Mouse (Mus musculus): ENCODE results near the gene 1700057G04Rik. TPM values are rescaled to one million over a fixed set of nuclear protein-coding genes. Genes with fewer than 3 reads are reported as not detected.

Gene 1700057G04Rik
- polyA plus RNA-seq, 1 experiment from 2014 or later, result not detected

- ATAC-seq (replicated peaks; ENCODE audit: low FRiP score), result no peak
- Histone ChIP-seq H3K9me3 (ENCODE audit: control insufficient read depth, low read length) (no peaks in the 10 kb centered on the region), H3K4me3 (ENCODE audit: low read depth, low read length) (no peak overlapping the region), H3K36me3 (ENCODE audit: control insufficient read depth, insufficient read depth, low read length) (no peaks in the 10 kb centered on the region), H3K4me1 (replicated peaks; ENCODE audit: control insufficient read depth, insufficient read depth, low read length) (no peaks in the 10 kb centered on the region; the same call in 1 of the 2 replicates), H3K27me3 (replicated peaks; ENCODE audit: control insufficient read depth, insufficient read depth, low read length) (no peaks in the 10 kb centered on the region), H3K27ac (ENCODE audit: low read depth, low read length) (no peak overlapping the region), H3K4me2 (no peak overlapping the region), H3K9ac (ENCODE audit: low read depth, low read length) (no peak overlapping the region)
- no peak for DNase-seq (ENCODE audit: low spot score)
- 86% methylated on average over 4 of the region's 4 CpGs for WGBS
Measured at GRCm38 (mm10) chr9:92326813-92327212, 17.6 kb downstream of the 1700057G04Rik start.

- Histone ChIP-seq H3K27ac (ENCODE audit: low read depth, low read length) (no peak overlapping the region), H3K9ac (ENCODE audit: low read depth, low read length) (no peak overlapping the region), H3K9me3 (ENCODE audit: control insufficient read depth, low read length) (no peaks in the 10 kb centered on the region), H3K27me3 (replicated peaks; ENCODE audit: control insufficient read depth, insufficient read depth, low read length) (no peaks in the 10 kb centered on the region), H3K4me2 (no peak overlapping the region), H3K4me3 (ENCODE audit: low read depth, low read length) (no peak overlapping the region), H3K36me3 (ENCODE audit: control insufficient read depth, insufficient read depth, low read length) (no peaks in the 10 kb centered on the region), H3K4me1 (replicated peaks; ENCODE audit: control insufficient read depth, insufficient read depth, low read length) (no peaks in the 10 kb centered on the region)
- WGBS, result 87% methylated on average over 4 of the region's 4 CpGs
- DNase-seq (ENCODE audit: low spot score) (no peak), ATAC-seq (replicated peaks; ENCODE audit: low FRiP score) (no peak)
Measured at GRCm38 (mm10) chr9:92331383-92331782, 22.2 kb downstream of the 1700057G04Rik start.

- Histone ChIP-seq H3K4me3 (ENCODE audit: low read depth, low read length) (no peak overlapping the region), H3K9ac (ENCODE audit: low read depth, low read length) (no peak overlapping the region), H3K27ac (ENCODE audit: low read depth, low read length) (no peak overlapping the region), H3K4me2 (no peak overlapping the region), H3K36me3 (ENCODE audit: control insufficient read depth, insufficient read depth, low read length) (no peaks in the 10 kb centered on the region), H3K4me1 (replicated peaks; ENCODE audit: control insufficient read depth, insufficient read depth, low read length) (no peaks in the 10 kb centered on the region), H3K9me3 (ENCODE audit: control insufficient read depth, low read length) (no peaks in the 10 kb centered on the region), H3K27me3 (replicated peaks; ENCODE audit: control insufficient read depth, insufficient read depth, low read length) (no peaks in the 10 kb centered on the region)
- no peak for DNase-seq (ENCODE audit: low spot score)
- WGBS, result 85% methylated on average over 10 of the region's 10 CpGs
- ATAC-seq (replicated peaks; ENCODE audit: low FRiP score), result peak; percentile 19; the same call in 1 of the 2 replicates
Measured at GRCm38 (mm10) chr9:92334845-92335244, 25.7 kb downstream of the 1700057G04Rik start.

- Histone ChIP-seq H3K36me3 (ENCODE audit: control insufficient read depth, insufficient read depth, low read length) (no peaks in the 10 kb centered on the region), H3K4me2 (no peak overlapping the region), H3K4me3 (ENCODE audit: low read depth, low read length) (no peak overlapping the region), H3K9me3 (ENCODE audit: control insufficient read depth, low read length) (no peaks in the 10 kb centered on the region), H3K9ac (ENCODE audit: low read depth, low read length) (no peak overlapping the region), H3K27ac (ENCODE audit: low read depth, low read length) (no peak overlapping the region), H3K4me1 (replicated peaks; ENCODE audit: control insufficient read depth, insufficient read depth, low read length) (no peaks in the 10 kb centered on the region), H3K27me3 (replicated peaks; ENCODE audit: control insufficient read depth, insufficient read depth, low read length) (no peaks in the 10 kb centered on the region)
- ATAC-seq (replicated peaks; ENCODE audit: low FRiP score) (no peak), DNase-seq (ENCODE audit: low spot score) (no peak)
- 74% methylated on average over 6 of the region's 6 CpGs for WGBS
Measured at GRCm38 (mm10) chr9:92335277-92335818, 26.2 kb downstream of the 1700057G04Rik start.

GRCm38 (mm10) chr9:92337063-92337462, 27.9 kb downstream of the 1700057G04Rik start:
- ATAC-seq (replicated peaks; ENCODE audit: low FRiP score) (no peak), DNase-seq (ENCODE audit: low spot score) (no peak)
- no peaks in the 10 kb centered on the region for H3K27me3 ChIP-seq (replicated peaks; ENCODE audit: control insufficient read depth, insufficient read depth, low read length)
- no peaks in the 10 kb centered on the region for H3K36me3 ChIP-seq (ENCODE audit: control insufficient read depth, insufficient read depth, low read length)
- WGBS, result 73% methylated on average over 1 of the region's 1 CpGs
- H3K9me3 ChIP-seq (ENCODE audit: control insufficient read depth, low read length), result no peaks in the 10 kb centered on the region
- no peak overlapping the region for H3K4me3 ChIP-seq (ENCODE audit: low read depth, low read length)
- H3K4me1 ChIP-seq (replicated peaks; ENCODE audit: control insufficient read depth, insufficient read depth, low read length), result no peaks in the 10 kb centered on the region
- no peak overlapping the region for H3K9ac ChIP-seq (ENCODE audit: low read depth, low read length)
- no peak overlapping the region for H3K27ac ChIP-seq (ENCODE audit: low read depth, low read length)
- no peak overlapping the region for H3K4me2 ChIP-seq

- WGBS, result 88% methylated on average over 3 of the region's 3 CpGs
- no peaks in the 10 kb centered on the region for H3K27me3 ChIP-seq (replicated peaks; ENCODE audit: control insufficient read depth, insufficient read depth, low read length)
- no peaks in the 10 kb centered on the region for H3K36me3 ChIP-seq (ENCODE audit: control insufficient read depth, insufficient read depth, low read length)
- ATAC-seq (replicated peaks; ENCODE audit: low FRiP score) (no peak), DNase-seq (ENCODE audit: low spot score) (no peak)
- no peak overlapping the region for H3K4me2 ChIP-seq
- H3K4me3 ChIP-seq (ENCODE audit: low read depth, low read length), result no peak overlapping the region
- no peaks in the 10 kb centered on the region for H3K9me3 ChIP-seq (ENCODE audit: control insufficient read depth, low read length)
- H3K4me1 ChIP-seq (replicated peaks; ENCODE audit: control insufficient read depth, insufficient read depth, low read length), result no peaks in the 10 kb centered on the region
- no peak overlapping the region for H3K9ac ChIP-seq (ENCODE audit: low read depth, low read length)
- no peak overlapping the region for H3K27ac ChIP-seq (ENCODE audit: low read depth, low read length)
Measured at GRCm38 (mm10) chr9:92337661-92338060, 28.5 kb downstream of the 1700057G04Rik start.

- Histone ChIP-seq H3K27me3 (replicated peaks; ENCODE audit: control insufficient read depth, insufficient read depth, low read length) (no peaks in the 10 kb centered on the region), H3K4me3 (ENCODE audit: low read depth, low read length) (no peak overlapping the region), H3K9ac (ENCODE audit: low read depth, low read length) (no peak overlapping the region), H3K36me3 (ENCODE audit: control insufficient read depth, insufficient read depth, low read length) (no peaks in the 10 kb centered on the region), H3K27ac (ENCODE audit: low read depth, low read length) (no peak overlapping the region), H3K9me3 (ENCODE audit: control insufficient read depth, low read length) (no peaks in the 10 kb centered on the region), H3K4me1 (replicated peaks; ENCODE audit: control insufficient read depth, insufficient read depth, low read length) (no peaks in the 10 kb centered on the region), H3K4me2 (no peak overlapping the region)
- DNase-seq (ENCODE audit: low spot score), result no peak
- no peak for ATAC-seq (replicated peaks; ENCODE audit: low FRiP score)
- WGBS, result 71% methylated on average over 1 of the region's 1 CpGs
Measured at GRCm38 (mm10) chr9:92338954-92339353, 29.8 kb downstream of the 1700057G04Rik start.

- Histone ChIP-seq H3K27ac (ENCODE audit: low read depth, low read length) (no peak overlapping the region), H3K9me3 (ENCODE audit: control insufficient read depth, low read length) (no peaks in the 10 kb centered on the region), H3K4me2 (no peak overlapping the region), H3K9ac (ENCODE audit: low read depth, low read length) (no peak overlapping the region), H3K4me3 (ENCODE audit: low read depth, low read length) (no peak overlapping the region), H3K4me1 (replicated peaks; ENCODE audit: control insufficient read depth, insufficient read depth, low read length) (no peaks in the 10 kb centered on the region), H3K36me3 (ENCODE audit: control insufficient read depth, insufficient read depth, low read length) (no peaks in the 10 kb centered on the region), H3K27me3 (replicated peaks; ENCODE audit: control insufficient read depth, insufficient read depth, low read length) (no peaks in the 10 kb centered on the region)
- WGBS, result 77% methylated on average over 1 of the region's 1 CpGs
- no peak for DNase-seq (ENCODE audit: low spot score)
- ATAC-seq (replicated peaks; ENCODE audit: low FRiP score), result no peak
Measured at GRCm38 (mm10) chr9:92351924-92352323, 42.7 kb downstream of the 1700057G04Rik start.

- WGBS, result 75% methylated on average over 3 of the region's 3 CpGs
- Histone ChIP-seq H3K4me1 (replicated peaks; ENCODE audit: control insufficient read depth, insufficient read depth, low read length) (no peaks in the 10 kb centered on the region), H3K4me2 (no peak overlapping the region), H3K9ac (ENCODE audit: low read depth, low read length) (no peak overlapping the region), H3K4me3 (ENCODE audit: low read depth, low read length) (no peak overlapping the region), H3K9me3 (ENCODE audit: control insufficient read depth, low read length) (no peaks in the 10 kb centered on the region), H3K27me3 (replicated peaks; ENCODE audit: control insufficient read depth, insufficient read depth, low read length) (no peaks in the 10 kb centered on the region), H3K36me3 (ENCODE audit: control insufficient read depth, insufficient read depth, low read length) (no peaks in the 10 kb centered on the region), H3K27ac (ENCODE audit: low read depth, low read length) (no peak overlapping the region)
- DNase-seq (ENCODE audit: low spot score) (no peak), ATAC-seq (replicated peaks; ENCODE audit: low FRiP score) (no peak)
Measured at GRCm38 (mm10) chr9:92353306-92353705, 44.1 kb downstream of the 1700057G04Rik start.

Measured in liver, embryonic 11.5 days (tissue).